Mouse (Mus musculus) liver, embryonic 14.5 days (tissue): ENCODE results near the gene Otub2. TPM values are rescaled to one million over a fixed set of nuclear protein-coding genes. Genes with fewer than 3 reads are reported as not detected.

Experiments used
- ATAC-seq: fragments of 200-750 bp; cut with Nextera tagmentation; 2 replicates; pipeline ENCODE4 v1.8.0; 2017; ENCODE audit warnings: moderate number of reproducible peaks, mild to moderate bottlenecking, moderate library complexity; ENCODE audit not compliant: insufficient read depth
- DNase-seq, 3 experiments: peaks; one replicate each; pipeline ENCODE4 v3.0.0-alpha.2; 2012 to 2013; ENCODE audit warnings: low read depth in 3 of 3, low spot score in 3 of 3
- H3K27ac ChIP-seq: fragments of 300-500 bp; sonication (generic); 2 replicates; pipeline ENCODE4 v1.5.1; 2014; ENCODE audit warnings: moderate library complexity, mild to moderate bottlenecking, control low read depth, inconsistent platforms
- H3K27me3 ChIP-seq: fragments of 300-500 bp; sonication (generic); 2 replicates; pipeline ENCODE4 v1.6.1; 2014; ENCODE audit warnings: mild to moderate bottlenecking, low read length, moderate library complexity; ENCODE audit not compliant: control insufficient read depth, insufficient read depth
- H3K36me3 ChIP-seq: fragments of 300-500 bp; sonication (generic); replicated peaks from 2 replicates; pipeline ENCODE4 v1.6.1; 2014; ENCODE audit warnings: low read depth; ENCODE audit not compliant: control insufficient read depth, insufficient read depth
- H3K4me1 ChIP-seq, 2 experiments: fragments of 200-500 bp in 1 of 2; fragments of 300-500 bp in 1 of 2; sonication (generic) in 1 of 2; replicated peaks; 2 replicates each; pipeline ENCODE4 v1.6.1; 2012 to 2014; ENCODE audit warnings: antibody characterized with exemption in 1 of 2, inconsistent platforms in 1 of 2, low read length in 1 of 2; ENCODE audit not compliant: control insufficient read depth in 2 of 2, insufficient read depth in 2 of 2
- H3K4me2 ChIP-seq: fragments of 300-500 bp; sonication (generic); 2 replicates; pipeline ENCODE4 v1.6.1; 2014; ENCODE audit warnings: low read depth, mild to moderate bottlenecking, control low read depth, moderate library complexity
- H3K4me3 ChIP-seq, 2 experiments: fragments of 200-500 bp in 1 of 2; fragments of 300-500 bp in 1 of 2; sonication (generic) in 1 of 2; 2 replicates each; pipeline ENCODE4 v1.5.1; 2012 to 2014; ENCODE audit warnings: low read depth in 2 of 2, low read length in 2 of 2, mild to moderate bottlenecking in 2 of 2, control low read depth in 1 of 2, inconsistent platforms in 1 of 2, moderate library complexity in 1 of 2; ENCODE audit not compliant: insufficient read depth in 1 of 2
- H3K9ac ChIP-seq: fragments of 300-500 bp; sonication (generic); replicated peaks from 2 replicates; pipeline ENCODE4 v1.6.1; 2014; ENCODE audit warnings: mild to moderate bottlenecking, control low read depth, moderate library complexity
- H3K9me3 ChIP-seq: fragments of 300-500 bp; sonication (generic); 2 replicates; pipeline ENCODE4 v1.6.1; 2016; ENCODE audit warnings: low read length, mixed read lengths; ENCODE audit not compliant: control insufficient read depth
- CTCF ChIP-seq: IDR thresholded peaks from 2 replicates; pipeline ENCODE4 v1.5.1; 2016; ENCODE audit warnings: antibody characterized with exemption, low read depth, control low read depth
- EP300 ChIP-seq: IDR thresholded peaks from 2 replicates; pipeline ENCODE4 v1.6.1; 2016; ENCODE audit warnings: antibody characterized with exemption, low read depth
- WGBS: fragments of 180-500 bp; shearing (Covaris S2); extraction: QIAGEN DNeasy Blood & Tissue Kit; methylation state at CpG from one replicate; pipeline ENCODE4 v1.1.7; 2014; ENCODE audit not compliant: insufficient replicate concordance; 5-methylcytosine and 5-hydroxymethylcytosine counted together
- polyA plus RNA-seq, 2 experiments: library from polyadenylated mRNA; depleted of rRNA in 1 of 2; stranded (reverse) in 1 of 2; unstranded in 1 of 2; fragments of >200 nt; fragmentation: Nextera tagmentation in 1 of 2; extraction: Ambion mirVana in 1 of 2; gene quantifications; 2 replicates each; pipeline versions ENCODE4 v1.2.1 to v1.2.3; 2012 to 2014

The Otub2 gene
- polyA plus RNA-seq, 2 experiments, result 13.3 to 20.0 TPM

DNA sequence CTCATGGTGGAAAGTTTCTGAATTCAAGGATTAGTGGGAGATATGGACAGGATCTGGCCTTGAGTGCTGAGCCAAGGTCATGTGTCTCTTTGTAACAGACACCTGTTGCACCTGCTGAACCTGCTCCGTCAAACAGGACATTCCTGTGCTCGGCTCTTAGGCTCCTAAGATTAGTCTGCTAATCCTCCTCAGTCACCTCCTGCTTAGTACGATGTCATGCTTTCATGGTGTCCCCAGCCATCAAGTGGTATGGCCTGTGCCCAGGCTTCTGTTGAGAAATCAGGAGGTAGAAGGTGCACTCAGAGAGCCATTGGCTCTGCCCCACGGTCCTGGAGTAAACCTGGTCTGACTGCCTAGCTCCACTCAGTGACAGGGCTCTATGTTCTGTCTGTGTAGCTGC lies 17.6 kb upstream of the Otub2 start:
- DNase-seq (no peak), ATAC-seq (no peak)
- Histone ChIP-seq H3K4me3 (no peak overlapping the region), H3K27me3 (no peaks in the 10 kb centered on the region), H3K4me2 (no peak overlapping the region), H3K36me3 (no peaks in the 10 kb centered on the region), H3K9ac (no peak overlapping the region), H3K4me1 (peaks cover 12 to 21% of the 10 kb centered on the region in 2 experiments), H3K27ac (no peak overlapping the region), H3K9me3 (no peaks in the 10 kb centered on the region)
- TF ChIP-seq EP300, result no peak
- no peak for TF ChIP-seq CTCF
- WGBS, result 66% methylated on average over 4 of the region's 4 CpGs

DNA sequence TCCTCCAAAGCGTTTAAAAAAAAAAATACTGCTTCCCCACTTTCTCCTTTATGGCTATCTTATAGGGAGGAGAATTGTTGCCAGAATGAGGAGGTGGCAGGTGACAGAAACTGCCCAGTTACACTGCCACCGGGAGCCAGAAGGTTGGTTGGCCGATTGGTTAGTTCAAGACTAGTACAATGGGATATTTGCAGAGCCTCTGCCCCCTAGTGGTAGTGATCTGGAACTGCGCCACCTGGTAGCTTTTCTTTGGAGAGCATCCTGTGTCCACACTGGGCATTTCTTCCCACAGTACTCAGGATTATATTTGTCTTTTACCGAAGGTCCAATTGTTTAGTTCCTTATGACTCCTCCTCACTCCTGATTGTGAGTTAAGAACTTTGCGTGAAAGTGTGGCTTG lies 16.8 kb upstream of the Otub2 start:
- WGBS, result 16% methylated on average over 6 of the region's 6 CpGs
- ATAC-seq, result no peak
- H3K36me3 ChIP-seq, result no peaks in the 10 kb centered on the region
- H3K27ac ChIP-seq, result no peak overlapping the region
- no peak overlapping the region for H3K4me2 ChIP-seq
- peak in 2 of 3 experiments; percentile 49 to 53 for DNase-seq
- TF ChIP-seq CTCF (peak; percentile 93), EP300 (no peak)
- no peaks in the 10 kb centered on the region for H3K27me3 ChIP-seq
- H3K4me3 ChIP-seq, result no peak overlapping the region
- H3K9ac ChIP-seq, result no peak overlapping the region
- H3K4me1 ChIP-seq, result peaks cover 12 to 21% of the 10 kb centered on the region in 2 experiments
- H3K9me3 ChIP-seq, result no peaks in the 10 kb centered on the region

DNA sequence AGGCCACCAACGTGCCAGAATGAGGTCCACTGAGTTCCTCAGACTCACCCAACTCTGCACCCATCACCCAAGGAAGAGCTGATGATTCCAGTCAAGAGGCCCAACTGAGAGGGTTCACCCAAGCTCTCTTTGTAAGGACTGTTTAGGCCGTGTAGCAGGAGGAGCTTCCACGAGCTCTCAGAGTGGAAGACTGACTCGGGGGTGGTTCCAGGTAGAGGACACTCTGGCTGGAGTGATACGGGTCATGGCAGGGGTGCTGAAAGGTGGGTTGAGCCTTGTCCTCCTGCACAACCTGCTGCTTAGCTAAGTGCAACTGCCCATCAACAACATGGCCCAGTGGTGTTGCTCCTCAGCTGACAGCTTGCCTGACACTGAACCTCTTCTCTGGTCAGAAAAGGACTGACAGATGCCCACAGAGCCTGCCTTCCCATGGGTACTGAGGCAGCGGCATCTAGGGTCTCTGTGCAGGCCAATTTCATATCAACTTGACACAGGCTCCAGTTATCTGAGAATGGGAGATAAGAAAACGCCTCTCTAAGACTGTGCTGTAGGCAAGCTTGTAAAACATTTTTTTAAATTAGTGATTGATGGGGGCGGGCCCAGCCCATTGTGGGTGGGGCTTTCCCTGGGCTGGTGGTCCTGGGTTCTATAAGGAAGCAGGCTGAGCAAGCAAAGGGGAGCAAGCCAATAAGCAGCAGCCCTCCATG lies 14.8 kb upstream of the Otub2 start:
- Histone ChIP-seq H3K36me3 (no peaks in the 10 kb centered on the region), H3K9me3 (no peaks in the 10 kb centered on the region), H3K9ac (no peak overlapping the region), H3K4me3 (no peak overlapping the region), H3K27me3 (no peaks in the 10 kb centered on the region), H3K27ac (no peak overlapping the region), H3K4me1 (peaks cover 8 to 14% of the 10 kb centered on the region in 2 experiments), H3K4me2 (peak overlapping the region; percentile 4; the same call in 1 of the 2 replicates)
- ATAC-seq, result peak; percentile 89
- peak; percentile 49 to 57 (median 51) for DNase-seq
- WGBS, result 20% methylated on average over 8 of the region's 8 CpGs
- TF ChIP-seq CTCF (no peak), EP300 (peak; percentile 77)

DNA sequence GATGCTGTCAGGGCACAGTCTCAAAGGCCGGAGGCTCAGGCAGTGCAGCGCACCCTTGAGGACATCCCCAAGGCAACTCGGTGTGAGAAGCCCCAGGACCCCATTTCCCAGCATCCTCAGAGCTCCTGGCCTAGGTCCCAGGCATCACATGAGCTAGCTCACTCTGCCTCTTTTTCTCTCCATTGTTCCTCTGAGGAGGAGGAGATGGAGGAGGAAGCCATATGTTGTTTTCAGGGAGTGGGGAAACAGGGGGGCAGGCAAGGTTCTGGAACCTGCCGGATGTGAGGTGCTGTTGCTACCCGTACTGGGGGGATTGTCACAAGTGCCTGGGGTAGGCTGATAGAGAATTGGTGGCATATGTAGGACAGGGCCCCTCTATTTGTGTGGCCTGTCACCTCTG lies 12.4 kb upstream of the Otub2 start:
- ATAC-seq, result no peak
- no peak overlapping the region for H3K9ac ChIP-seq
- peaks cover 8 to 14% of the 10 kb centered on the region in 2 experiments for H3K4me1 ChIP-seq
- no peak overlapping the region for H3K4me2 ChIP-seq
- 45% methylated on average over 5 of the region's 5 CpGs for WGBS
- H3K4me3 ChIP-seq, result no peak overlapping the region
- no peak overlapping the region for H3K27ac ChIP-seq
- TF ChIP-seq CTCF (no peak), EP300 (no peak)
- no peaks in the 10 kb centered on the region for H3K27me3 ChIP-seq
- H3K36me3 ChIP-seq, result no peaks in the 10 kb centered on the region
- DNase-seq, result no peak
- no peaks in the 10 kb centered on the region for H3K9me3 ChIP-seq

DNA sequence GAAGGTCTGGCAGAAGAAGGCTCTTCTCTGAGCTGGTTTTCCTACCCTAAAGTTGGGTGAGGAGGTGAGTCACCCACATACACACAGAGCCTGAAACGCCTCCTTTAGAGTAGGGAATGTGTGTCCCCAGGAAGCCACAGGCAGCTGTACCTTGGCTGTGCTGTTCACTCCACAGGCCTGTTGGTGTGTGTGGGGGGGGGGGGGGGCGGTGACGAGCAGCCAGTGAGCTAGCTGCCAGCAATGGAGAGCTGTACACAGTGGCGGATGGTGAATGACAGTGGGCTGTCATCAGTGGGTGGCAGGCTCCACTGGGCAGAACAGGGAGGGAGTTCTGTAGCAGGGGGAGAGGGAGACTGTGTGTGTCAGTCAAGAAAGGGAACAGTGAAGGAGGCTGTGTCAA lies 11.7 kb upstream of the Otub2 start:
- H3K9me3 ChIP-seq, result no peaks in the 10 kb centered on the region
- no peak overlapping the region for H3K27ac ChIP-seq
- no peak overlapping the region for H3K9ac ChIP-seq
- no peak overlapping the region for H3K4me2 ChIP-seq
- no peaks in the 10 kb centered on the region for H3K27me3 ChIP-seq
- no peak for ATAC-seq
- no peak for TF ChIP-seq CTCF
- no peak for TF ChIP-seq EP300
- H3K4me1 ChIP-seq, result peaks cover 8 to 14% of the 10 kb centered on the region in 2 experiments
- H3K36me3 ChIP-seq, result no peaks in the 10 kb centered on the region
- no peak for DNase-seq
- no peak overlapping the region for H3K4me3 ChIP-seq
- 62% methylated on average over 4 of the region's 4 CpGs for WGBS
